In genomic region chr13:18773437-18774198, GRCm38 (mm10) we compare ENCODE assay signal across 24 mouse cellular contexts. TPM values are rescaled to one million over a fixed set of nuclear protein-coding genes. Genes with fewer than 3 reads are reported as not detected.
A peak's percentile ranks its signal among the peaks of the same experiment; 100 is the strongest.
DNase-seq lines count a peak whose midpoint lies in the region; ATAC-seq and TF ChIP-seq lines count a peak whose summit lies in the region.
"Had no signal": no experiment of that assay in that cellular context is flagged by ENCODE, and none has a peak within 500 bp of the region (broad histone marks: within the 10 kb centered on the region; RNA-seq: fewer than 3 reads in every experiment).

No protein-coding gene starts in this region.

- H3K4me1 ChIP-seq in heart, adult 2 months (ENCODE audit: control insufficient read depth, insufficient read depth, low read length): peaks cover 6% of the 10 kb centered on the region
- no peaks in the 10 kb centered on the region for H3K4me1 ChIP-seq in heart, embryonic 10.5 days
- H3K4me1 ChIP-seq in liver, embryonic 13.5 days (replicated peaks): no peaks in the 10 kb centered on the region
- H3K4me1 ChIP-seq: embryonic facial prominence, embryonic 12.5 days; embryonic facial prominence, embryonic 15.5 days; intestine, embryonic 15.5 days had no signal

- no peak for TF ChIP-seq EP300 in heart, adult 2 months (IDR thresholded peaks at IDR 0.05; ENCODE audit: insufficient read depth, low read depth, low read length)

- intact Hi-C loops in gastrocnemius, adult 2 months (cut with DNase I): no loop called here
- intact Hi-C loops in heart, adult 2 months (cut with DNase I): no loop called here

- no peak overlapping the region for H3K9ac ChIP-seq in heart, adult 2 months (ENCODE audit: low read depth, low read length)
- H3K9ac ChIP-seq in liver, embryonic 13.5 days: no peak overlapping the region
- H3K9ac ChIP-seq: embryonic facial prominence, embryonic 12.5 days; embryonic facial prominence, embryonic 15.5 days; forebrain, postnatal 0 days; hindbrain, embryonic 13.5 days; intestine, embryonic 15.5 days had no signal

- H3K36me3 ChIP-seq in heart, adult 2 months (ENCODE audit: control insufficient read depth, insufficient read depth, low read length): no peaks in the 10 kb centered on the region
- no peaks in the 10 kb centered on the region for H3K36me3 ChIP-seq in heart, embryonic 10.5 days
- no peaks in the 10 kb centered on the region for H3K36me3 ChIP-seq in liver, embryonic 13.5 days
- H3K36me3 ChIP-seq: embryonic facial prominence, embryonic 12.5 days; embryonic facial prominence, embryonic 15.5 days; hindbrain, embryonic 10.5 days; hindbrain, embryonic 13.5 days; intestine, embryonic 15.5 days had no signal

- H3K27ac ChIP-seq in gastrocnemius, adult 2 months: peak overlapping the region; percentile 13; the same call in 1 of the 2 replicates
- H3K27ac ChIP-seq in heart, adult 2 months: peak overlapping the region; percentile 29; the same call in 1 of the 2 replicates
- H3K27ac ChIP-seq in heart, embryonic 10.5 days: no peak overlapping the region
- no peak overlapping the region for H3K27ac ChIP-seq in liver, embryonic 13.5 days
- H3K27ac ChIP-seq: embryonic facial prominence, embryonic 12.5 days; embryonic facial prominence, embryonic 15.5 days; hindbrain, embryonic 10.5 days; hindbrain, embryonic 13.5 days; intestine, embryonic 15.5 days had no signal

- 89% methylated on average over 8 of the region's 8 CpGs for WGBS in heart, adult 2 months
- 85% methylated on average over 8 of the region's 8 CpGs for WGBS in heart, embryonic 10.5 days
- 79% methylated on average over 8 of the region's 8 CpGs for WGBS in liver, embryonic 13.5 days (ENCODE audit: insufficient replicate concordance)

- DNase-seq in gastrocnemius, adult 2 months: no peak
- DNase-seq in gastrocnemius, postnatal 10 days: no peak
- no peak for DNase-seq in heart, adult 2 months
- no peak for DNase-seq in heart, embryonic 10.5 days (ENCODE audit: low spot score)
- DNase-seq in liver, embryonic 13.5 days: no peak
- no peak for DNase-seq in liver
- DNase-seq in cerebellum, adult 11-12 months: no peak
- DNase-seq: adrenal gland, postnatal 10 days; adrenal gland, postnatal 36 days; cerebellum, adult 2 months; cerebellum, adult 9-11 months; cerebellum, postnatal 25 days; forebrain, postnatal 0 days; gastrocnemius, postnatal 36 days; heart, postnatal 36 days had no signal

- no peak for TF ChIP-seq POLR2A in heart, adult 2 months (IDR thresholded peaks at IDR 0.05; ENCODE audit: insufficient read depth, low read depth, low read length)

- no peak overlapping the region for H3K4me2 ChIP-seq in liver, embryonic 13.5 days
- H3K4me2 ChIP-seq: embryonic facial prominence, embryonic 12.5 days; embryonic facial prominence, embryonic 15.5 days; hindbrain, embryonic 13.5 days; intestine, embryonic 15.5 days had no signal

- TF ChIP-seq CTCF in gastrocnemius, adult 2 months (IDR thresholded peaks at IDR 0.05): no peak
- no peak for TF ChIP-seq CTCF in heart, adult 2 months (IDR thresholded peaks at IDR 0.05)

- H3K79me2 ChIP-seq in heart, adult 2 months (replicated peaks; ENCODE audit: control insufficient read depth, insufficient read depth, low read length): no peaks in the 10 kb centered on the region

- H3K9me3 ChIP-seq in heart, embryonic 10.5 days: no peaks in the 10 kb centered on the region
- H3K9me3 ChIP-seq in liver, embryonic 13.5 days (replicated peaks): no peaks in the 10 kb centered on the region
- H3K9me3 ChIP-seq: embryonic facial prominence, embryonic 12.5 days; embryonic facial prominence, embryonic 15.5 days; G1E; hindbrain, embryonic 10.5 days; hindbrain, embryonic 13.5 days; intestine, embryonic 15.5 days had no signal

- 0 out of 2 replicates have a peak, but pooled peaks have one; percentile 26 for ATAC-seq in liver, embryonic 13.5 days (ENCODE audit: low read depth)
- ATAC-seq: forebrain, embryonic 14.5 days; forebrain, postnatal 0 days; hindbrain, embryonic 16.5 days; intestine, embryonic 15.5 days; Patski had no signal

- H3K4me3 ChIP-seq in gastrocnemius, adult 2 months: no peak overlapping the region
- H3K4me3 ChIP-seq in heart, adult 2 months: no peak overlapping the region
- no peak overlapping the region for H3K4me3 ChIP-seq in heart, embryonic 10.5 days
- H3K4me3 ChIP-seq in liver, embryonic 13.5 days (replicated peaks): no peak overlapping the region
- H3K4me3 ChIP-seq: embryonic facial prominence, embryonic 12.5 days; embryonic facial prominence, embryonic 15.5 days; hindbrain, embryonic 10.5 days; hindbrain, embryonic 13.5 days; intestine, embryonic 15.5 days had no signal

- H3K27me3 ChIP-seq in heart, adult 2 months (ENCODE audit: control insufficient read depth, insufficient read depth, low read length): no peaks in the 10 kb centered on the region
- H3K27me3 ChIP-seq in heart, embryonic 10.5 days (ENCODE audit: insufficient read depth, poor library complexity, severe bottlenecking): no peaks in the 10 kb centered on the region
- no peaks in the 10 kb centered on the region for H3K27me3 ChIP-seq in liver, embryonic 13.5 days
- H3K27me3 ChIP-seq: embryonic facial prominence, embryonic 12.5 days; embryonic facial prominence, embryonic 15.5 days; hindbrain, embryonic 13.5 days; intestine, embryonic 15.5 days; Patski had no signal

RNA-seq across cellular contexts. Expression of gene Vps41, which starts 56.5 kb away (rescaled TPM):
- 10 to 100 TPM; 32.9 to 38.2 TPM for total RNA-seq in gastrocnemius, adult 2 months (2021)
- 10 to 100 TPM; 33.6 to 34.5 TPM for total RNA-seq in gastrocnemius, postnatal 10 days (2021)
- 10 to 100 TPM; 28.2 to 31.3 TPM for total RNA-seq in heart, adult 2 months (2021)
- polyA plus RNA-seq in heart, adult 2 months (2012; rRNA removed): 13.9 and 23.4 TPM in 2 replicates
- polyA plus RNA-seq in heart, embryonic 10.5 days (2016; fragmentation: Nextera tagmentation; extraction: Ambion mirVana): 53.5 and 55.1 TPM in 2 replicates
- 21.5 and 27.9 TPM in 2 replicates for polyA plus RNA-seq in liver, embryonic 13.5 days (2015; fragmentation: Nextera tagmentation; extraction: Ambion mirVana)

Comparison
In these comparisons a context has a peak if more than half of its experiments do, and no peak if none do; other contexts are left out.
1. H3K27ac ChIP-seq: peak in gastrocnemius, adult 2 months (single experiment) and heart, adult 2 months (single experiment); none in heart, embryonic 10.5 days (single experiment) and liver, embryonic 13.5 days (single experiment).